Mouse (Mus musculus) liver (tissue): ENCODE data around the gene Pdia5.

Experiments used
- DNase-seq: peaks from one replicate; pipeline ENCODE4 v3.0.0-alpha.2; 2020; ENCODE audit warnings: mixed read lengths

Pdia5 gene

GRCm38 (mm10) chr16:35484105-35484504 is 6.6 kb downstream of the Pdia5 start:
- no peak for DNase-seq

GRCm38 (mm10) chr16:35479301-35479700 is 11.4 kb downstream of the Pdia5 start:
- no peak for DNase-seq

- no peak for DNase-seq
Measured at GRCm38 (mm10) chr16:35477273-35477672, 13.4 kb downstream of the Pdia5 start.

- no peak for DNase-seq
Measured at GRCm38 (mm10) chr16:35472569-35473275, 18.0 kb downstream of the Pdia5 start.

- DNase-seq: no peak
Measured at GRCm38 (mm10) chr16:35471841-35472568, 18.7 kb downstream of the Pdia5 start.

GRCm38 (mm10) chr16:35470983-35471382 is 19.7 kb downstream of the Pdia5 start:
- no peak for DNase-seq

- no peak for DNase-seq
Measured at GRCm38 (mm10) chr16:35470096-35470495, 20.6 kb downstream of the Pdia5 start.

- no peak for DNase-seq
Measured at GRCm38 (mm10) chr16:35469016-35469415, 21.7 kb downstream of the Pdia5 start.

- no peak for DNase-seq
Measured at GRCm38 (mm10) chr16:35467044-35467443, 23.6 kb downstream of the Pdia5 start.

- DNase-seq: no peak
Measured at GRCm38 (mm10) chr16:35465808-35466351, 24.8 kb downstream of the Pdia5 start.

GRCm38 (mm10) chr16:35464686-35465308 is 25.9 kb downstream of the Pdia5 start:
- no peak for DNase-seq

- no peak for DNase-seq
Measured at GRCm38 (mm10) chr16:35463708-35464107, 27.0 kb downstream of the Pdia5 start.

GRCm38 (mm10) chr16:35462955-35463354 is 27.7 kb downstream of the Pdia5 start:
- DNase-seq: no peak

GRCm38 (mm10) chr16:35459584-35459983 is 31.1 kb downstream of the Pdia5 start:
- DNase-seq: no peak

- no peak for DNase-seq
Measured at GRCm38 (mm10) chr16:35458297-35458696, 32.4 kb downstream of the Pdia5 start.

- no peak for DNase-seq
Measured at GRCm38 (mm10) chr16:35457488-35457887, 33.2 kb downstream of the Pdia5 start.

GRCm38 (mm10) chr16:35457011-35457419 is 33.7 kb downstream of the Pdia5 start:
- no peak for DNase-seq

- DNase-seq: no peak
Measured at GRCm38 (mm10) chr16:35456305-35456704, 34.4 kb downstream of the Pdia5 start.

GRCm38 (mm10) chr16:35455822-35456221 is 34.9 kb downstream of the Pdia5 start:
- no peak for DNase-seq

GRCm38 (mm10) chr16:35450018-35450630 is 40.5 kb downstream of the Pdia5 start:
- DNase-seq: no peak

GRCm38 (mm10) chr16:35442026-35442415 is 48.7 kb downstream of the Pdia5 start:
- DNase-seq: no peak

- DNase-seq: no peak
Measured at GRCm38 (mm10) chr16:35441346-35442025, 49.2 kb downstream of the Pdia5 start.

- DNase-seq: no peak
Measured at GRCm38 (mm10) chr16:35439046-35439445, 51.6 kb downstream of the Pdia5 start.
